8 mouse cellular contexts compared by ENCODE assay signal in the genomic region with DNA sequence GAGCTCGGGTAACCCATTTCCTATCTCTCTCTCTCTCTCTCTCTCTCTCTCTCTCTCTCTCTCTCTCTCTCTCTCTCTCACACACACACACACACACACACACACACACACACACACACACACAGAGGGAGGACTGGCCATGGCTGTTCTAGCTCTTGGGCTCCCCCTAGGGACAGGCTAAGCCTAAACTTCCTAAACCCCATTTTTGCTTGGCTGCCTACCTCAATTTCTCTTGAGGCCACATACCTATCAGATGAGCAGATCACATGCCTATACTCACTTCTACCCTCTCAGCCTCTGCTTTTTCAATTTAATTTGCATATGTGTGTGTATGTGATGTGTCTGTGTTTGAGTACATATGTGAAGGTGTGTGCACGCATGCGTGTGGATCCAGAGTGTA.
A peak's percentile ranks its signal among the peaks of the same experiment; 100 is the strongest.
DNase-seq lines count a peak whose midpoint lies in the region; ATAC-seq and TF ChIP-seq lines count a peak whose summit lies in the region.
"Had no signal": no experiment of that assay in that cellular context is flagged by ENCODE, and none has a peak within 500 bp of the region (broad histone marks: within the 10 kb centered on the region; RNA-seq: fewer than 3 reads in every experiment).

No protein-coding gene starts in this region.

- DNase-seq in kidney, adult 2 months: peak; percentile 22
- DNase-seq in brain, embryonic 14.5 days (ENCODE audit: low read depth): no peak
- no peak for DNase-seq in forebrain, embryonic 11.5 days (ENCODE audit: low spot score)

- no peaks in the 10 kb centered on the region for H3K4me1 ChIP-seq in kidney, adult 2 months (ENCODE audit: control insufficient read depth, insufficient read depth, low read length)
- no peaks in the 10 kb centered on the region for H3K4me1 ChIP-seq in kidney, embryonic 14.5 days (ENCODE audit: control insufficient read depth, insufficient read depth, low read length)
- peaks cover 20% of the 10 kb centered on the region for H3K4me1 ChIP-seq in ES-Bruce4 (ENCODE audit: control insufficient read depth, insufficient read depth, low read length)
- no peaks in the 10 kb centered on the region for H3K4me1 ChIP-seq in forebrain, embryonic 11.5 days (replicated peaks; ENCODE audit: control insufficient read depth, insufficient read depth, low read length)
- H3K4me1 ChIP-seq in hindbrain, embryonic 12.5 days: 0 out of 2 replicates have a peak, but pooled peaks cover 8% of the 10 kb centered on the region
- H3K4me1 ChIP-seq: embryonic facial prominence, embryonic 13.5 days had no signal

- TF ChIP-seq EP300 in ES-Bruce4 (IDR thresholded peaks at IDR 0.05; ENCODE audit: insufficient read depth, low read depth, low read length): no peak

- H3K4me2 ChIP-seq in kidney, embryonic 14.5 days (replicated peaks; ENCODE audit: low read depth, low read length): no peak overlapping the region
- no peak overlapping the region for H3K4me2 ChIP-seq in forebrain, embryonic 11.5 days (ENCODE audit: low read depth, low read length, severe bottlenecking)
- H3K4me2 ChIP-seq in hindbrain, embryonic 12.5 days (replicated peaks): no peak overlapping the region
- H3K4me2 ChIP-seq: embryonic facial prominence, embryonic 13.5 days had no signal

- no peak overlapping the region for H3K9ac ChIP-seq in kidney, embryonic 14.5 days (ENCODE audit: low read depth, low read length)
- H3K9ac ChIP-seq in ES-Bruce4 (ENCODE audit: low read depth, poor library complexity, severe bottlenecking): no peak overlapping the region
- H3K9ac ChIP-seq in forebrain, embryonic 11.5 days (ENCODE audit: low read length): no peak overlapping the region
- no peak overlapping the region for H3K9ac ChIP-seq in hindbrain, embryonic 12.5 days
- H3K9ac ChIP-seq: embryonic facial prominence, embryonic 13.5 days had no signal

- WGBS in kidney, adult 2 months: 88% methylated on average over 3 of the region's 3 CpGs
- 90% methylated on average over 3 of the region's 3 CpGs for WGBS in kidney, embryonic 14.5 days
- WGBS in forebrain, embryonic 11.5 days: 93% methylated on average over 3 of the region's 3 CpGs
- 90% methylated on average over 3 of the region's 3 CpGs for WGBS in hindbrain, embryonic 12.5 days

- no peaks in the 10 kb centered on the region for H3K27me3 ChIP-seq in kidney, adult 2 months (replicated peaks; ENCODE audit: control insufficient read depth, insufficient read depth, low read length)
- H3K27me3 ChIP-seq in kidney, embryonic 14.5 days (ENCODE audit: control insufficient read depth, insufficient read depth, low read length): no peaks in the 10 kb centered on the region
- H3K27me3 ChIP-seq in ES-Bruce4 (ENCODE audit: control insufficient read depth, insufficient read depth, low read length, poor library complexity, severe bottlenecking): no peaks in the 10 kb centered on the region
- no peaks in the 10 kb centered on the region for H3K27me3 ChIP-seq in forebrain, embryonic 11.5 days (ENCODE audit: control insufficient read depth, insufficient read depth, low read length)
- H3K27me3 ChIP-seq in hindbrain, embryonic 12.5 days: no peaks in the 10 kb centered on the region
- H3K27me3 ChIP-seq: embryonic facial prominence, embryonic 13.5 days had no signal

- no peaks in the 10 kb centered on the region for H3K36me3 ChIP-seq in kidney, adult 2 months (ENCODE audit: control insufficient read depth, insufficient read depth, low read length)
- no peaks in the 10 kb centered on the region for H3K36me3 ChIP-seq in kidney, embryonic 14.5 days (ENCODE audit: control insufficient read depth, insufficient read depth, low read length)
- H3K36me3 ChIP-seq in ES-Bruce4 (ENCODE audit: control insufficient read depth, insufficient read depth, low read length, poor library complexity, severe bottlenecking): no peaks in the 10 kb centered on the region
- no peaks in the 10 kb centered on the region for H3K36me3 ChIP-seq in forebrain, embryonic 11.5 days (ENCODE audit: control insufficient read depth, insufficient read depth, low read length)
- H3K36me3 ChIP-seq in hindbrain, embryonic 12.5 days: no peaks in the 10 kb centered on the region
- H3K36me3 ChIP-seq: embryonic facial prominence, embryonic 13.5 days had no signal

- TF ChIP-seq CTCF in kidney, adult 2 months (conservative IDR thresholded peaks at IDR 0.05; ENCODE audit: insufficient read depth, insufficient read length, low read depth, low read length): peak; percentile 54
- TF ChIP-seq CTCF in ES-Bruce4 (IDR thresholded peaks at IDR 0.05; ENCODE audit: low read depth, low read length): peak; percentile 53
- peak; percentile 48; the same call in 1 of the 2 replicates for TF ChIP-seq CTCF in brain, embryonic 14.5 days (IDR thresholded peaks at IDR 0.05; ENCODE audit: borderline replicate concordance, extremely low read depth, insufficient read depth, insufficient read length)

- H3K4me3 ChIP-seq in kidney, adult 2 months (ENCODE audit: insufficient read depth, low read depth, low read length): no peak overlapping the region
- H3K4me3 ChIP-seq in kidney, embryonic 14.5 days (ENCODE audit: low read length): no peak overlapping the region
- no peak overlapping the region for H3K4me3 ChIP-seq in ES-Bruce4 (ENCODE audit: low read depth, low read length)
- H3K4me3 ChIP-seq in forebrain, embryonic 11.5 days (ENCODE audit: low read depth, low read length): no peak overlapping the region
- no peak overlapping the region for H3K4me3 ChIP-seq in hindbrain, embryonic 12.5 days
- H3K4me3 ChIP-seq: embryonic facial prominence, embryonic 13.5 days had no signal

- no peak overlapping the region for H3K27ac ChIP-seq in kidney, adult 2 months (ENCODE audit: insufficient read depth, low read depth, low read length)
- no peak overlapping the region for H3K27ac ChIP-seq in kidney, embryonic 14.5 days (ENCODE audit: low read depth, low read length)
- H3K27ac ChIP-seq in ES-Bruce4 (ENCODE audit: insufficient read depth, low read length): no peak overlapping the region
- H3K27ac ChIP-seq in forebrain, embryonic 11.5 days (ENCODE audit: low read depth, low read length): no peak overlapping the region
- no peak overlapping the region for H3K27ac ChIP-seq in hindbrain, embryonic 12.5 days
- H3K27ac ChIP-seq: embryonic facial prominence, embryonic 13.5 days had no signal

- ATAC-seq in kidney, embryonic 14.5 days (ENCODE audit: low FRiP score, low TSS enrichment): no peak
- peak; percentile 45; the same call in 1 of the 2 replicates for ATAC-seq in megakaryocyte, adult 5-6 weeks (ENCODE audit: poor library complexity, severe bottlenecking)
- ATAC-seq in forebrain, embryonic 11.5 days (replicated peaks; ENCODE audit: low FRiP score): no peak
- ATAC-seq in hindbrain, embryonic 12.5 days (ENCODE audit: low FRiP score): no peak

- H3K9me3 ChIP-seq in kidney, embryonic 14.5 days (ENCODE audit: control insufficient read depth, low read length): no peaks in the 10 kb centered on the region
- no peaks in the 10 kb centered on the region for H3K9me3 ChIP-seq in ES-Bruce4 (replicated peaks; ENCODE audit: control insufficient read depth, insufficient read depth, low read length, poor library complexity, severe bottlenecking)
- no peaks in the 10 kb centered on the region for H3K9me3 ChIP-seq in forebrain, embryonic 11.5 days (ENCODE audit: control insufficient read depth, low read length)
- no peaks in the 10 kb centered on the region for H3K9me3 ChIP-seq in hindbrain, embryonic 12.5 days (replicated peaks)
- H3K9me3 ChIP-seq: embryonic facial prominence, embryonic 13.5 days had no signal

- no peak for TF ChIP-seq POLR2A in kidney, adult 2 months (IDR thresholded peaks at IDR 0.05; ENCODE audit: low read depth, low read length)
- TF ChIP-seq POLR2A in ES-Bruce4 (IDR thresholded peaks at IDR 0.05; ENCODE audit: insufficient read depth, low read length): no peak
- TF ChIP-seq POLR2A in brain, embryonic 14.5 days (IDR thresholded peaks at IDR 0.05; ENCODE audit: borderline replicate concordance, extremely low read depth, insufficient read depth, insufficient read length, poor library complexity, severe bottlenecking): no peak
